Mouse (Mus musculus) forebrain, embryonic 14.5 days (tissue): Measurements from ENCODE around the gene Ush2a. TPM values are rescaled to one million over a fixed set of nuclear protein-coding genes. Genes with fewer than 3 reads are reported as not detected.
A peak's percentile ranks its signal among the peaks of the same experiment; 100 is the strongest.

Source experiments
- ATAC-seq: fragments of 200-750 bp; cut with Nextera tagmentation; 2 replicates; pipeline ENCODE4 v1.8.0; 2017; ENCODE audit warnings: mild to moderate bottlenecking, moderate library complexity
- DNase-seq: peaks from one replicate; pipeline ENCODE4 v3.0.0-alpha.2; 2015; ENCODE audit warnings: low spot score
- H3K27ac ChIP-seq: fragments of 300-500 bp; sonication (generic); 2 replicates; pipeline ENCODE4 v1.5.1; 2014; ENCODE audit warnings: low read depth, mild to moderate bottlenecking, control low read depth, low read length, moderate library complexity
- H3K27me3 ChIP-seq: fragments of 300-500 bp; sonication (generic); replicated peaks from 2 replicates; pipeline ENCODE4 v1.6.1; 2014; ENCODE audit warnings: low read length, control low read depth, mixed read lengths; ENCODE audit not compliant: control insufficient read depth, insufficient read depth
- H3K36me3 ChIP-seq: fragments of 300-500 bp; sonication (generic); 2 replicates; pipeline ENCODE4 v1.6.1; 2014; ENCODE audit warnings: low read length, control low read depth; ENCODE audit not compliant: control insufficient read depth, insufficient read depth
- H3K4me1 ChIP-seq: fragments of 300-500 bp; sonication (generic); 2 replicates; pipeline ENCODE4 v1.6.1; 2014; ENCODE audit warnings: antibody characterized with exemption, low read length, control low read depth; ENCODE audit not compliant: control insufficient read depth, insufficient read depth
- H3K4me2 ChIP-seq: fragments of 300-500 bp; sonication (generic); 2 replicates; pipeline ENCODE4 v1.6.1; 2014; ENCODE audit warnings: mild to moderate bottlenecking, control low read depth, low read length
- H3K4me3 ChIP-seq: fragments of 300-500 bp; sonication (generic); 2 replicates; pipeline ENCODE4 v1.5.1; 2014; ENCODE audit warnings: low read depth, low read length, control low read depth
- H3K9ac ChIP-seq: fragments of 300-500 bp; sonication (generic); 2 replicates; pipeline ENCODE4 v1.6.1; 2014; ENCODE audit warnings: mild to moderate bottlenecking, low read length, control low read depth, moderate library complexity
- H3K9me3 ChIP-seq: fragments of 300-500 bp; sonication (generic); replicated peaks from 2 replicates; pipeline ENCODE4 v1.6.1; 2016; ENCODE audit warnings: low read length, control low read depth, mixed read lengths; ENCODE audit not compliant: control insufficient read depth
- WGBS: fragments of 180-500 bp; shearing (Covaris S2); extraction: QIAGEN DNeasy Blood & Tissue Kit; methylation state at CpG from one replicate; pipeline ENCODE4 v1.1.7; 2014; 5-methylcytosine and 5-hydroxymethylcytosine counted together
- polyA plus RNA-seq: library from polyadenylated mRNA; unstranded; fragments of >200 nt; fragmentation: Nextera tagmentation; extraction: Ambion mirVana; gene quantifications from 2 replicates; pipeline ENCODE4 v1.2.1, GENCODE M21; 2014

The Ush2a gene
- polyA plus RNA-seq, 1 experiment from 2014 or later: 0.30 TPM

- no peak for DNase-seq
- Histone ChIP-seq H3K4me1 (no peaks in the 10 kb centered on the region), H3K27ac (no peak overlapping the region), H3K9ac (no peak overlapping the region), H3K27me3 (no peaks in the 10 kb centered on the region), H3K36me3 (no peaks in the 10 kb centered on the region), H3K9me3 (no peaks in the 10 kb centered on the region), H3K4me3 (no peak overlapping the region), H3K4me2 (no peak overlapping the region)
- no peak for ATAC-seq
- 88% methylated on average over 1 of the region's 1 CpGs for WGBS
Observed at GRCm38 (mm10) chr1:188770828-188771227, 509.0 kb downstream of the Ush2a start.

GRCm38 (mm10) chr1:188772516-188773229 is 510.9 kb downstream of the Ush2a start:
- H3K9me3 ChIP-seq: no peaks in the 10 kb centered on the region
- no peak overlapping the region for H3K4me3 ChIP-seq
- H3K4me2 ChIP-seq: no peak overlapping the region
- WGBS: 77% methylated on average over 7 of the region's 7 CpGs
- H3K36me3 ChIP-seq: no peaks in the 10 kb centered on the region
- H3K4me1 ChIP-seq: no peaks in the 10 kb centered on the region
- ATAC-seq: no peak
- H3K9ac ChIP-seq: no peak overlapping the region
- no peaks in the 10 kb centered on the region for H3K27me3 ChIP-seq
- DNase-seq: peak; percentile 60
- no peak overlapping the region for H3K27ac ChIP-seq

- no peaks in the 10 kb centered on the region for H3K27me3 ChIP-seq
- no peaks in the 10 kb centered on the region for H3K36me3 ChIP-seq
- no peak for ATAC-seq
- no peaks in the 10 kb centered on the region for H3K4me1 ChIP-seq
- H3K4me3 ChIP-seq: no peak overlapping the region
- no peak overlapping the region for H3K9ac ChIP-seq
- 92% methylated on average over 7 of the region's 7 CpGs for WGBS
- no peaks in the 10 kb centered on the region for H3K9me3 ChIP-seq
- DNase-seq: no peak
- H3K27ac ChIP-seq: no peak overlapping the region
- no peak overlapping the region for H3K4me2 ChIP-seq
Observed at GRCm38 (mm10) chr1:188773631-188774030, 511.8 kb downstream of the Ush2a start.

GRCm38 (mm10) chr1:188777556-188778161 is 515.8 kb downstream of the Ush2a start:
- ATAC-seq: no peak
- no peak overlapping the region for H3K4me3 ChIP-seq
- H3K27ac ChIP-seq: no peak overlapping the region
- no peaks in the 10 kb centered on the region for H3K27me3 ChIP-seq
- H3K9ac ChIP-seq: no peak overlapping the region
- H3K36me3 ChIP-seq: no peaks in the 10 kb centered on the region
- WGBS: 79% methylated on average over 8 of the region's 8 CpGs
- no peaks in the 10 kb centered on the region for H3K4me1 ChIP-seq
- H3K9me3 ChIP-seq: no peaks in the 10 kb centered on the region
- no peak overlapping the region for H3K4me2 ChIP-seq
- DNase-seq: peak; percentile 52

GRCm38 (mm10) chr1:188785056-188785455 is 523.2 kb downstream of the Ush2a start:
- DNase-seq: no peak
- Histone ChIP-seq H3K4me2 (no peak overlapping the region), H3K36me3 (no peaks in the 10 kb centered on the region), H3K4me1 (no peaks in the 10 kb centered on the region), H3K27ac (no peak overlapping the region), H3K9ac (no peak overlapping the region), H3K4me3 (no peak overlapping the region), H3K27me3 (no peaks in the 10 kb centered on the region), H3K9me3 (no peaks in the 10 kb centered on the region)
- 78% methylated on average over 10 of the region's 10 CpGs for WGBS
- ATAC-seq: no peak

GRCm38 (mm10) chr1:188805069-188805468 is 543.2 kb downstream of the Ush2a start:
- Histone ChIP-seq H3K9me3 (no peaks in the 10 kb centered on the region), H3K36me3 (no peaks in the 10 kb centered on the region), H3K4me3 (no peak overlapping the region), H3K4me1 (no peaks in the 10 kb centered on the region), H3K4me2 (no peak overlapping the region), H3K27ac (no peak overlapping the region), H3K27me3 (no peaks in the 10 kb centered on the region), H3K9ac (no peak overlapping the region)
- DNase-seq (peak; percentile 59), ATAC-seq (no peak)
- WGBS: 24% methylated on average over 2 of the region's 2 CpGs

GRCm38 (mm10) chr1:188805852-188806251 is 544.0 kb downstream of the Ush2a start:
- no peaks in the 10 kb centered on the region for H3K27me3 ChIP-seq
- peak; percentile 39 for DNase-seq
- H3K4me3 ChIP-seq: no peak overlapping the region
- no peak overlapping the region for H3K27ac ChIP-seq
- H3K36me3 ChIP-seq: no peaks in the 10 kb centered on the region
- no peaks in the 10 kb centered on the region for H3K4me1 ChIP-seq
- H3K9ac ChIP-seq: no peak overlapping the region
- ATAC-seq: no peak
- 50% methylated on average over 4 of the region's 4 CpGs for WGBS
- H3K4me2 ChIP-seq: no peak overlapping the region
- no peaks in the 10 kb centered on the region for H3K9me3 ChIP-seq

GRCm38 (mm10) chr1:188810631-188811030 is 548.8 kb downstream of the Ush2a start:
- no peak overlapping the region for H3K27ac ChIP-seq
- H3K4me3 ChIP-seq: no peak overlapping the region
- H3K4me1 ChIP-seq: no peaks in the 10 kb centered on the region
- no peak overlapping the region for H3K9ac ChIP-seq
- H3K4me2 ChIP-seq: no peak overlapping the region
- no peaks in the 10 kb centered on the region for H3K9me3 ChIP-seq
- DNase-seq: no peak
- no peaks in the 10 kb centered on the region for H3K27me3 ChIP-seq
- WGBS: 91% methylated on average over 9 of the region's 9 CpGs
- no peak for ATAC-seq
- no peaks in the 10 kb centered on the region for H3K36me3 ChIP-seq

- ATAC-seq (no peak), DNase-seq (no peak)
- Histone ChIP-seq H3K9me3 (no peaks in the 10 kb centered on the region), H3K4me1 (no peaks in the 10 kb centered on the region), H3K9ac (no peak overlapping the region), H3K36me3 (no peaks in the 10 kb centered on the region), H3K27ac (no peak overlapping the region), H3K4me2 (no peak overlapping the region), H3K27me3 (no peaks in the 10 kb centered on the region), H3K4me3 (no peak overlapping the region)
- 92% methylated on average over 7 of the region's 7 CpGs for WGBS
Observed at GRCm38 (mm10) chr1:188815072-188815471, 553.2 kb downstream of the Ush2a start.
